Mouse (Mus musculus) 416B (cell line): Measurements from ENCODE around the gene Sez6.

ENCODE experiments used
- DNase-seq: peaks from one replicate; pipeline ENCODE4 v3.0.0; 2011; ENCODE audit warnings: low read depth

Sez6 gene

DNA sequence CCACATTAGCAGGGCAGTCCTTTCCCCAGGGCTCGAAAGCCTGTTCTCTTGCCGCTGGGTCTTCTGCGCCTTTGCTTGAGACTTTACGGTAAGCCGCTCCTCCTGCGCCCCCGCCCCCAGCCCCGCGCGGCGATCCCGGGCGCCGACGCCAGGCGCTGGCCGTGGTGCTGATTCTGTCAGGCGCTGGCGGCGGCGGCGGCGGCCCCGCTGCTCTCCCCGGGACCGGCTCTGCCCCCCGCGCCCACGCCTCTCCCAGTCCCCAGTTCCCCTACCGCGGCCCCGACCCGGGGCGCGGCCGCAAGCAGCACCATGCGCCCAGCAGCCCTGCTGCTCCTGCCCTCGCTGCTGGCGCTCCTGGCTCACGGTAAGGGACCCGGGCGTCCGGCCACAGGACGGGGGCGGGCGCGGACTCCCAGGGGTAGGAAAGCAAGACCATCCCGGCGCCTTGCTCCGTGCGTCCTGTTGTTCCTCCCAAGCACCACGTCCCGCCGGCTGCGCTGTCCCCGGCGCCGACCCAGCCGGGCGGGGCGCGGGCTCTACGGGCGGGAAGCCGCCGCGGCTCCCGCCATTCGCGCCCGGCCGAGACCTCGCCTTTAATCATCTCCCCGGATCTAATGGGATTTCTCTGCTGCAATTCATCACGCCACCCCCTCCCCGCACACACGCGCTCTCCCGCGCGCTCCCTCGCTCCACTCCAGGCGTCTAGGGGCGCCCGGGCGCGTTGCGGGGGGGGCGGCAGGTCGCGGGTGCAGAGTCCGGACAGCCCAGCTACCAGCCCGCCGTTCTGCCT is at the start of gene Sez6:
TSS of gene Sez6 (plus strand) at position 50 of the 790 bp plus-strand sequence.
- DNase-seq, result no peak

DNA sequence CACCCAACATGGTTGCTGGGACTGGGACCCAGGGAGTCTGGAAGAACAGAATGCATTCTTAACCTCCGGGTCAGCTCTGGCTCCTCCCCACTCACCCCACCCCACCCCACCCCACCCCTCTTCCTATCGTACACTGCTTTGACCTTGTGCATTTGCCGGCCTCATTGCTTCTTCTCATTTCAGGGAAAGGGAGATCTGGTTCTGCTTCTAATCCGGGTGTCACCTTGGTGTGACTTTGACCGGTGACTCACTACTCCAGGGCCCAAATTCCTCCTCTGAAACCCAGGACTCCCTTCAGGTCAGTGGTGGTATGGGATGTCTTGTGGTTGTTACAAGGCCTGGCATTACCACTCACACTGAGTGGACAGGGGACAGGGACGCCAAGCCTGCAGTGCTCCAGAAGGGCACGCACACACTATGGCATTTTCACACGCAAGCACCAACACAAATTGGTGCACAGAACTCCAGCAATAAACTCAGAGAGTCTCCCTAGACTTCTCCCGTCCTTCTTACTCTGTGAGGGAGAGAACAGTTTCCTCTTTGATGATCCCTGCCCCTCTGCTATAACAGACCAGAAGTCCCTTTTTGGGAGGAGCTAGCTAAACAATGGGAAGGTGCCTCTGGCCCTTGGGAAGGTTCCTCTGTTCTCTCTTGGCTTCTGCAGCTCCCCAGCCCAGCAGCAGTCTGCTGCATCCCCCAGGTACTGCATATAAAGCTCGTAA is 45.9 kb upstream of the Sez6 start:
- DNase-seq, result no peak

DNA sequence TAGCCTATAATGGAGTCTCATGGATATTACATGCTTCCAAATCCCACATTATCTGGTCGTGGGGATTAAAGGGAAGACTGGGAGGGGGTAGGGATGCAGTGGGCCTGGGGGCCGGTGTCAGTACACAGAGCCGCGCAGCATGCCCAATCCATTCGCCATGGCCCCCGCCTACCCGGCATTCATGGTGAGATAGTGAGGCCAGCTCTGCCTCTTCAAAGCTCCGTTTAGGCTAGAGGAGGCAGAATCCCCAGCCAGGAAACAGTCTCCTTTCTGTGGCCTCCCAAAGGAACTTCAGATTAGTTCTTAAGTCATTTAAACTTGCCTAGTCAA is 45.4 kb upstream of the Sez6 start:
- no peak for DNase-seq

DNA sequence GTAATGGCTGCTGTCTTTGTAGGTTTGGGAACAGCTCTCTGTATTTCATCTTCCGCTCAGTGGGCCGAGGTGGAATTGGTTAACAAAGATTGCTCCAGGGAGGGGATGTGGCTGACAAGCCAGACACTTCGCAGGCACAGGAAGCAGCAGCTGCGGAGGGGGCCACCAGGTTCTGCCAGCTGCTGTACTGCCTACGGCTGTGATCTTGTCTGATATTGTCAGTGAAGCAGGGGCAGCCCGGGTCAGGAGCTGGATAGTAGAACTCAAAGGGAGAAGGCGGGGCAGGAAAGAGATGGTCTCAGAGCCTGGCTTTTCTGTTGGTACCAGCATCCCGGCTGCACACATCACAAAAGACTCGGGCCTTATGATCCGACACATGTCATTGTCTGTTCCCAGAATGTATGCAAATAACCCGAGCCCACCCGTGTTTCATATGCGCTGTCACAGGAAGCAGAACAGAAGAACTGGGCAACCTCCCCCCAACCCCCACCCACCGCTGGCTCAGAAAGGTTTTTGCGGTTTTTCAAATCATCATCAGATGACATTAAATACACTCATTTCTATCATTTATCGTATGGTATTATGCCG is 43.1 kb upstream of the Sez6 start:
- DNase-seq, result peak; percentile 61

DNA sequence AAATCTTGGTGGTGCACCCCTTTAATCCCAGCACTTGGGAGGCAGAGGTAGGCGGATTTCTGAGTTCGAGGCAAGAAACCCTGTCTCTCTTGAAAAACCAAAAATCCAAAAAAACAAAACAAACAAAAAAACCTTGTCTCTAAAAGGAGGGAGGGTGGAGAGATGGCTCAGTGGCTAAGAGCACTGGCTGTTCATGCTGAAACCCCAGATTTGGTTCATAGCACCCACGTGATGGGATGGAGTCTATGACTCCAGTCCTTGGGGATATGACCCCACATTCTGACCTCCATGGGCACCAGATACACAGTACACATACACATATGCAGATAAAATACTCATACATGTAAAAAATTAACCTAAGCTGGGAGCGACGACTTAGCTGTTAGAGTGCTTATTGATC is 41.8 kb upstream of the Sez6 start:
- no peak for DNase-seq

DNA sequence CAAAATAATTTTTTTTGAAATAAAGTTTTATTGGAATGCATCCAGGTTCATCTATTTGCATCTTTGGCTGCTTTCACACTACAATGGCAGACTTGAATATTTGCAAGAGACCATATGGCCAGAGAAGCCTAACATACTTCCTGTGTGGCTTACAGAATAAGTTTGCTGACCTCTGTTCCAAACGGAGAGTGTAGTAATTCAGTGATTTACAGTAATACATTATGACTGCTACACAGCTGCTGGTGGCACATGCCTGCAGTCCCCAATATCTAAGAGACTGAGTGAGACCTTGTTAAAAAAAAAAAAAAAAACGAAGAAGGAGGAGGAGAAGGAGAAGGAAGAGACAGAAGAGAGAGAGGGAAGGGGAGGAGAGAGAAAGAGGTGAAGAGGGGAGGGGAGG is 41.1 kb upstream of the Sez6 start:
- peak; percentile 67 for DNase-seq

DNA sequence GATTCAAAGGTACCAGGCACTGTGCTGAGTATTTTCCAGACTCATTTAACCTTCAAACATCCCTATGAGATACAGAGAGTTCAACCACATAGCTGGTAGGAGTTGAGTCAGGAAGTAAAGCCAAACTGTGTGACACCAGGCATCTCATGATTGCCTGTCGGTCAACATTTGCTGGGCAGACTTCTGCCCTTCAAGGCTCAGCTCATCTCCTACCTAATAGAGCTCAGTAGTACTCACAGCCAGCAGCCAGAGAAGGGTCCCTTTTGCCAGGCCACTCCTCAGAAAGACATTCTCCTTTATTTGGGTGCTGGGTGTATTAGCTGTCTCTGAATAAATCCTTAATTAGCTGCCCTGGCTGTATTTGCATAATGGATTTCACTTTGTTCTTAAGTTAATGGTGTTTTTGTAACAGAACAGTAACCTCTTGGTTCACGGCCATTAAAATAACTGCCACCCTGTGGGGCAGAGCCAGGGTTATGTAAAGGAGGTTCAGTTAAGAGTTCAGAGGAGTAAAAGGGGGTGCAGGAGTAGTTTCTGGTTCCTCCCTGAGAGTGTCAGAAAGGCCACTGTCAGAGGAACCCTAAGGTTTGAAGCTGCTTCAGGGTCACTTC is 39.8 kb upstream of the Sez6 start:
- no peak for DNase-seq

DNA sequence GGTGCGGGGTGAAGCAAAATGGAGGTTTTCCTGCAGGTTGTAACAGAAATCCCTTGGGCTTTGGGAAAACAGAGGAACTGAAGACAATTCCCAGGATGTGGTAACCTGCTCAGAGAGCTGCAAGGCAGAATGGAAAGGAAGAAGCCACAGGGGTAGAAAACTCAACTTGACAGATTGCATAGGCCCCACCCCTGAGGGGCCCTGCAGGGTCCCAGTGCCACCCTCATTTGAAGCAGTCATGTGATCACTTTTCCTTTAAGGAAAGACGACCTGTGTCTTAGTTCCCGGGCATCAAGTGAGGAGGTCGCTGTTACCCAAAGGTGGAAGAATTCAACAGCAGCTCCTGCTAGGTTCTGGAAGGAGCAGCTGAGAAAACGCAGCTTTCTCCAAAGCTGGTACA is 37.7 kb upstream of the Sez6 start:
- DNase-seq, result no peak

DNA sequence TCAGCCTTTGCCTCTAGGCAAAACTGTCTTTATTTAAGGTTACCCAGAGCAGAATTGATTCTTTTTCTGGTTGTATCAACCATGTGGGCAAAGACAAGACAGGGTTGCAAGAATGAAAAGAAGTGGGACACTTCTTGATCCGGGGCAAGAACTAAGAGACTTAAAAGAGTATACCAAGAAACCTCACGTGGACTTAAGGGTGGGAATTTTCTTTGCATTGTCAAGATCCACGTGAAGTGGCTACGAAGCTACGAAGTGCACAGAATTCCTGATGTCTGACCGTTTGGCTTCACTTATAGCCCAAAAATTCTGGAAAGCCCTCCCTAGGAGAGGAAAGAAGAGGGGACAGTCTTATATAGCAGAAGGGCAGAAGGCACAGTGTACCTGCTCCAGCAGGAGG is 37.3 kb upstream of the Sez6 start:
- DNase-seq, result no peak

DNA sequence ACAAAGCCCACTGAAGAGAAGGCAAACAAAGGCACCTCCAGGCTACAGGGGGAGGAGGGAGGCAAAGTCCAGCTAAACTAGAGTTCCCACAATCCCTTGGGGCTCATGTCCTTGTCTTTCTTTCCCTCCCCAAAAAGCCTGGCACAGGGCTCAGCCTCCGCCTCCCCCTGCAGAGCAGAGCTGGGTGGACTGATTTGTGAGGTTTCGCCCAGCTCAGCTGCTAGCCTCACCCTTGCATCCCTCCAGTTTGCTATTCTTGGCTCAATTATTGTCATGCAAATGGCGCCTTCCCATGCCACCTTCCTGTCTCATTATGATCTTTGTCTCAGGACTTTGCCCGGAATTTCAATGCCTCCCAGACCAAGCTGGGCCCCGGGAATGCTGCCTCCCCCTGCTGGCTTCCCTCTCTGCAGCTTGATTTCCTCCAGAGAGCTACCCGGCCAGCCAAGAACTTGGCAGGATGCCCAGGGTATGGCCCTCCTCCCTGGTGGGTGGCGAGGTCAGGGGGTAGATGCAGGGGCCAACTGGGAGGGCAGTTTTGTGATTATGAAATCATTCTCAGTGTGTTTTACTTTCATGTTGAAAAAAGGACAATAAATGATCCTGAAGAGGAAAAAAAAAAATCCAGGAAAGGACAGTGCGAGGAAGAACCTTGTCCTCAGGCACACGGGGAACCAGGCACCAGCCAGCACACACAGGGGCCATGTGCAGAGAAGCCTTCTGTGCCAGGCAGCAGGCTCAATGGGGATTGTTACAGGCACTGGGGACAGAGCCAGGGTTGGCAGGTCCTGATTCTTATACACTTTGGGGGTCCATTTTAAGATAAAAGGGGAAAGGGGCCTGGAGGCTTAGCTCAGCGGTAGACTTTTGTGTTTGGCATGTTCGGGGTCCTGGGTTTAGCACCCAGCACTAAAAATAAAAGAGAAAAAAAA is 36.5 kb upstream of the Sez6 start, which contains the start of gene Pipox:
TSS of gene Pipox (minus strand) at position 310 of the 932 bp plus-strand sequence.
- peak; percentile 88 for DNase-seq

DNA sequence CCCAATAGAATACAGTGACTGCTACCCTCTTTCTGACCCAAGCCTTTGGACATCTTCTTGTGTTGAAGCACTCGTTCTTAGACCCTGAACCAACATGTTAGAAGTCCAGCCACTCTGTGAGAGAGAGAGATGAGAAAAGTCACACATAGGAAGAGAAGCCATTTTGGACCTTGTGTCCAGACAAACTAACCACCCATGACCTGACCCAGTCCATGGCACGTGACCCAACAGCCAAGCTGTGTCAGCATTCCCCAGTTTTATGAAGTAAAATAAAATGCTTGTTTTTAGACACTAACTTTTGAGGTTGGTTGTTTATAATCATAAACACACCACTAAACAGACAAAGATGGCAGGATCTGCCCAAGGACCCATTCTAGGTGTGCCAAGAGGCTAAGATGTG is 35.6 kb upstream of the Sez6 start:
- no peak for DNase-seq

DNA sequence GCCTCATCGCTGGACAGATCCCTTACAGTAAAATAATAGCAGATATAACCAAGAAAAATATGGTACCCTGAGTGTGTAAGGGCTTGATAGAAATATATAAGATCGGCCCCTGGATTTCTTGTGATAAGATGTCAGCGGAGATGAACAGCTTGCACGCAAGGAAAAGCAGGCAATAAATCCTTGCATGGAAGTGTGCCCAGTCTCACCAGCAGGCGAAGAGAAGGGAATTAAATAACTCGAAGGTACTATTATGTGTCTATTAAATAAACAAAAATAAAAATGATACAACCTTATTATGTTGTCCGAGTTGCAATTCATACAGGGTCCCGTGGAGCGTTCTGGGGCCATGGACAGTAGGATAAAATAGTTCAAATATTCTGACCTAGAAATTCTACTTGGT is 34.6 kb upstream of the Sez6 start:
- no peak for DNase-seq

DNA sequence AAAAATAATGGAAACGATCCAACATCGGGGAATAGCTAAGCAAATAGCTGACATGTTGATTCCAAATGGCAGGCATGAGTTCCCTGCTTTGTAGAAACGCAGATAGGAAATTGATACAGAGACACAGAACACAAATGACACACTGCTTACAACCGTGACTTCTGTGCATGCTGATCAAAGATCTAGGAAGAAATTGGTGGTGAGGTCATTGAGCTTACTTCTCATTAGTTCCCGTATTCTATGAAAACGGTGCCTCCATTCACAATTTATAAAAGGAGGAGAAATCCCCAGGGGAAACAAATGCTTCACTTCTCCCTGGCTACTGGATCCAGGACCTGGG is 34.1 kb upstream of the Sez6 start:
- DNase-seq, result no peak

DNA sequence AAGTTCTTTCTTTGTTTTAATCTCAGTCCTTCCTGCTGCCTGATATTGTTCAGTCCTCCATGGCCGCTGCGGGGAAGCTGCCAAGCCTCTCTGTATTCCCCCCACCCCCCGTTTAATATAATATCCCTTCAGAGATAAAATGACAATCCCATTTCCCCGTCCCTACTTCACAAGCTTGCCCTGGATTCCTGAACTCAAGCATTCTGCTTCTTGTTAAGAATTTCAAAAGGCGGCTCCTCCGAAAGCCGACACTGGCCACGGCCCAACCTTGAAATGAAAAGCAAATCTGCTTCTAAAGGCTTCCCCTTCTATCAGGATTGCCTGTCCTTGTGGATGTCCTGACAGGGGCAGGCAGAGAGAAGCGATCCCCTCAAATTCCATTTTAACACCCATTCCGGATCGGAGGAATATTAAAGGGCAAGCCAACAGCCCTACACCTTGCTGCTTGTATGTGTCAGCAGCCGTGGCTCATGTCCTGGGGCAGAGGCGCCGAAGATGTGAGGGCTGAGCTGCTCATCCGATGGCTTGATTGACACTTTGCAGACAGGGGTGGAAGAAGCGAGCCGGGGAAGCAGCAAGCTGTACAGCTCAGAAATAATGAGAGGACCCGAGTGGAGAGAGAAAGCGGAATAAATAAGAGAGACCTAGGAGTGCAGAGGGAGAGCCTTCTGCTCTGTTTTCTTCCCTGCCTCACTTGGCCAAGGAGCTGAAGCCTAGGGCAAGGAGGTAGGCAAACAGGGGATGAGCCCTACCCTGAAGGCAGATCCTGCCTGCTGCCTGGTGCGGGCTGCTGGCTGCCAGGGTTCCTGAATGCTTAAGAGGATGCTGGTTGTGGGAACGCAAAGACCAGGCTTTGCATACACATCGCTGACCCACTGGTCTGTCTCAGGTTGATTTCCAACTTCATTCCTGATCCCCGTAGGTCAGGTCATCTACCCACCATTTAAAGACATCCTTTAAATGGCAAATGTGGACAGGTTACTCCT is 33.5 kb upstream of the Sez6 start:
- no peak for DNase-seq

DNA sequence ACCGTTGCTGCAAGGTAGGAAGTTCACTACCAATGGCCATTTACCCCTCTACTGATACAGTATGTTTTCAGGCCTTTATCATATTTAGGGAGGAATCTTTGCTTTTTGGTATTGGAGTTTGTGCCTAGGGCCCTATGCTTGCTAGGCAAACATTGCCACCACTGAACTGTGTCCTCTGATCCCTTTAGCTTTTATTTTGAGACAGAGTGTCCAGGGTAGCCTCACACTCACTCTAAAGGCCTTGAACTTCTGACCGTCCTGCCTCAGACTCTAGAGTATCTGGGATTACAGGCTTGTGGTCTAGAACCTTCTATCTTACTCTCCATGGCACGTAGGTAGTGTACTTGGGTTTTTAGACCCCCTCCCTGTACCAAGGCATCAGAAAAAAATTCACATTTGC is 30.4 kb upstream of the Sez6 start:
- no peak for DNase-seq

DNA sequence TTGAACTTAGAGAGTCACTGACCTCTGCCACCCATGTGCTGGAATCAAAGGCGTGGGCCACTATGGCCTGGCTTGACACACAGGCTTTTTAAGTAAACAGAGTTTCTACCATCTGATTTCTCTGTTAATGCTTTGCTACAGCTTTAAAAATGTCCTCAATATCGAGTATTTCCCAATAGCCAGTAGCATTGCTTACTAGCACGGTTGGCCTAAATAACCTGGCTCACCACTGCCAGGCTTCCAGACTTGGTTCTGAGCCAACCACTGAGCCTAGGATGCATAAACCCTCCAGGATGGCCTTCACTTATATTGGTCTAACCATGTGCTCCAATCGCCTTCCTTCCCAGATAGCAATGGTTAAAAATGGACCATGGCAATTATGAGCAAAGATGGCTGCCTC is 29.9 kb upstream of the Sez6 start:
- DNase-seq, result no peak

DNA sequence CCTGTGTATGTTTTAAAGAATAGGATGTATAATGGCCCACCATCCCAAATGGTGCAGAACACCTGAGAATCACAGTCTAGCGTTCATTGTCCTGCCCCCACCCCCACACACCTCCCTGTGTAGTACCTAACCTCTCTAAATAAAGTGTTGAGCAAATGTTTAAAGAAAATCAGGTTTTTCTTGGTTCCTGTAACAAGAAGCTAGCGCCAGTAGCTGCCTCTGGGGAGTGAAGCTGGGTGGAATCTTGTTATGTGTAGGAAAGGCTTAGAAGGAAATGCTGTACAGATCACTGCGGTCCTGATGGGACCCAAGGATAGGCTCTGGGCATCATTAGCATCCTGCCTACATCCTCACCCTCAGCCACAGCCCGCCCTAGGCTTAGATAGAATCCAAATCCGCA is 29.2 kb upstream of the Sez6 start:
- no peak for DNase-seq

DNA sequence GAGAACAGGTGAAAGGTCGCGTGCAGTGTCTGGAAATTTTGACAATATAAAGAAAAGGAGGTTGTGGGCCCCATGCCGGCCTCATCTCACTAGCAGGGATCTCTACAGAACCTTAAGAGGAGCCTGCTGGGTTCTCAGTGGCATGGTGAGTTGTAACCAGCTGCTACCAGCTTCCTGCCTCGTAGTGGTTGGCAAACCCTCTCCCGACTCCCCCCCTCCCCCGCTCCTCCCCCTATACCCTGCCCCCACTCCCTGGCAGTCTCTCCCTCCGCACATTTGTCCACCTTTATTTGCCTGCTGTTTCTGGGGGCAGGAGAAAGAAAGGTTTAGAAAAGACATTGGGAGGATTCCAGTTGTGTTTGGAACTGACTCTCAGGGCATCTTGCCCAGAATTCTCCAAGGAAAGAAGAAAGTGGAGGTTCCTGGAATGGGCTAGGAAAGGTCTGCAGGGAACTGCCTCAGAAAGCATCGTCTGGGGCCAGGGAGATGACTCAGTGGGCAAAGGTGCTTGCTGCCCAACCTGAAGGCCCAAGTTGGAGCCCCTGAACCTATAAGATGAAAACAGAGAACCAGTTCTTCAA is 28.7 kb upstream of the Sez6 start:
- no peak for DNase-seq

DNA sequence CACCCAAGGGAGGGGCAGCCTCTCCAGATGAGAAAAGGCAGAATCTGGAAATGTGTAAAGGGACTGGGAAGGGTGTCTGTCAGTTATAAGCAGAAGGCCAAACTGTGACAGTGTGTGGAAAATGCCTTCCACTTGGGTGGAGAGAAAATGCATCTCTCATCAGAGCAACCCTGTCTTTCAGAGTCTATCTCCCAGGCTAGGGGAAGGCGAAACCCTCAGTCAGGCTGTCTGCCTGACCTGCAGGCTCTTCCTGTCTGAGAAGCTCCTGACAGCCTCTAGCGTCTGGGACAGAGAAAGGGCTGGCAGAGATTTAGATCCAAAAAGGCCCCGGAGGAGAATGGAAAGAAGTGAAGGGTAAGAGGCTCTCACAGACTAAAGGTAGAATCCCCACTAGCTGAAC is 26.8 kb upstream of the Sez6 start:
- DNase-seq, result no peak

DNA sequence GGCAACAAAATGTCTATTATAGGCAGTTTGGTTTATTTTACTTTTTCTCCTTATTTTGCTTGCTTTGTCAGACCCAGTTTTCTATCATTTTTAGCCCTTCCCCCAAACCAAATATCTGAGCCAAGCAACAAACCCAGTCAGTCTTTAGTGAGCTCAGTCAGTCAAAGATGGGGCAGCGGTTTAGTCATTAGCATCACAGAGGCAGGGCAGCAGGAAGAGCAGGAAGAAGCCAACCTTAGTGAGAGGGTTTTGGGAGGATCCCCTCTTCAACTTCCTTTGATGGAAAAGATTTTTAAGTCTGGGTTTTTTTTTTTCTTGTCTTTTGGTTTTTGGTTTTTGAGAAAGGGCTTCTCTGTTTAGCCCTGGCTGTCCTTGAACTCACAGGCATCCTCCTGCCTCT is 25.9 kb upstream of the Sez6 start:
- no peak for DNase-seq
